Mouse (Mus musculus) MEL (cell line): Measurements from ENCODE around the gene Sv2c.

Source experiments
- CTCF ChIP-seq, 3 experiments: IDR thresholded peaks in 2 of 3; conservative IDR thresholded peaks in 1 of 3; 2 replicates each; pipeline ENCODE4 v1.5.1; 2011 to 2012; ENCODE audit warnings: low read length in 3 of 3, low read depth in 2 of 3, mild to moderate bottlenecking in 2 of 3, improper control_type of control experiment in 1 of 3, inconsistent platforms in 1 of 3, mixed read lengths in 1 of 3, moderate library complexity in 1 of 3; ENCODE audit not compliant: control insufficient read depth in 1 of 3, insufficient read depth in 1 of 3, poor library complexity in 1 of 3, severe bottlenecking in 1 of 3
- EP300 ChIP-seq, 2 experiments: IDR thresholded peaks; 2 replicates each; pipeline ENCODE4 v1.6.1; 2011; ENCODE audit warnings: improper control_type of control experiment in 2 of 2, low read length in 2 of 2, low read depth in 1 of 2, mild to moderate bottlenecking in 1 of 2
- HCFC1 ChIP-seq: IDR thresholded peaks from 2 replicates; pipeline ENCODE4 v1.6.1; 2012; ENCODE audit warnings: low read depth, mild to moderate bottlenecking, inconsistent platforms, low read length, improper control_type of control experiment, moderate library complexity
- MAFK ChIP-seq: IDR thresholded peaks from 2 replicates; pipeline ENCODE4 v1.6.1; 2011; ENCODE audit warnings: low read depth, mild to moderate bottlenecking, low read length, improper control_type of control experiment, borderline replicate concordance
- POLR2A ChIP-seq, 2 experiments: IDR thresholded peaks; 2 replicates each; pipeline ENCODE4 v1.6.1; 2011 to 2012; ENCODE audit warnings: low read length in 2 of 2, mild to moderate bottlenecking in 2 of 2, control low read depth in 1 of 2, improper control_type of control experiment in 1 of 2, low read depth in 1 of 2, moderate library complexity in 1 of 2; ENCODE audit not compliant: control insufficient read depth in 1 of 2, insufficient read depth in 1 of 2, poor library complexity in 1 of 2
- RCOR1 ChIP-seq: IDR thresholded peaks from 2 replicates; pipeline ENCODE4 v1.6.1; 2012; ENCODE audit warnings: low read depth, mild to moderate bottlenecking, inconsistent platforms, low read length, improper control_type of control experiment
- SMC3 ChIP-seq: IDR thresholded peaks from 2 replicates; pipeline ENCODE4 v1.6.1; 2011; ENCODE audit warnings: low read depth, low read length, improper control_type of control experiment
- USF2 ChIP-seq, 2 experiments: IDR thresholded peaks; 2 replicates each; pipeline ENCODE4 v1.6.1; 2011 to 2012; ENCODE audit warnings: improper control_type of control experiment in 2 of 2, low read length in 2 of 2, borderline replicate concordance in 1 of 2, inconsistent platforms in 1 of 2, low read depth in 1 of 2, mild to moderate bottlenecking in 1 of 2; ENCODE audit not compliant: insufficient read depth in 1 of 2
- ZC3H11A ChIP-seq: IDR thresholded peaks from 2 replicates; pipeline ENCODE4 v1.6.1; 2012; ENCODE audit warnings: low read depth, mild to moderate bottlenecking, inconsistent platforms, low read length, improper control_type of control experiment
- ZMIZ1 ChIP-seq: IDR thresholded peaks from 2 replicates; pipeline ENCODE4 v1.6.1; 2012; ENCODE audit warnings: low read depth, mild to moderate bottlenecking, inconsistent platforms, low read length, improper control_type of control experiment, moderate library complexity

GRCm38 (mm10) chr13:96132833-96133232 is 456 bp upstream of the Sv2c start:
- TF ChIP-seq USF2 (IDR thresholded peaks at IDR 0.05; ENCODE audit: borderline replicate concordance in 1 of 2, insufficient read depth in 1 of 2, low read depth in 1 of 2, low read length in 2 of 2) = no peak
- no peak for TF ChIP-seq CTCF (IDR thresholded peaks at IDR 0.05 in 2 of 3, conservative IDR thresholded peaks at IDR 0.05 in 1 of 3; ENCODE audit: control insufficient read depth in 1 of 3, insufficient read depth in 1 of 3, low read depth in 2 of 3, low read length in 3 of 3, poor library complexity in 1 of 3, severe bottlenecking in 1 of 3)
- TF ChIP-seq MAFK = no peak
- TF ChIP-seq HCFC1 = no peak
- no peak for TF ChIP-seq POLR2A (IDR thresholded peaks at IDR 0.05; ENCODE audit: control insufficient read depth in 1 of 2, insufficient read depth in 1 of 2, low read depth in 1 of 2, low read length in 2 of 2, poor library complexity in 1 of 2)
- TF ChIP-seq ZMIZ1 = no peak
- TF ChIP-seq ZC3H11A = no peak
- TF ChIP-seq EP300 (IDR thresholded peaks at IDR 0.05; ENCODE audit: low read depth in 1 of 2, low read length in 2 of 2) = no peak
- no peak for TF ChIP-seq RCOR1
- no peak for TF ChIP-seq SMC3
